13 mouse cellular contexts compared by ENCODE assay signal in the genomic region with DNA sequence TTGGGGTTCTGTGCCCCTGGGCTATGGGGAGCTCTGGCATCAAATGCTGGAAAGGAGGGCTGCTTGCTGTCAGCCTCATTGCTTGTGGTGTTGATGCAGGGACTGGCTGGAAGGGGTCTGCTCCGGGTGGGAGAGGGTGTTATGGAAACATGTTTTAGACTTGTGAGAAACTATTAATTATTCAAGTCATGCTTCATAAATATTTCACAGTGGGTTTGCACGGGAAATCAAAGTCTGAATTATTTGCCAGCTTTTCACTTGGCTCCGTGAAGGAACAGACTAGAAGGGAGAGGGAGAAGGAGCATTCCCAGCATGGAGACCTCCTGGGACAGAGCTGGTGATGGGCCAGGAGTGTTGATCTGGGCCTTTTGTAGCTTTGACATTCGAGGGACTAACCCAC.
DNase-seq lines count a peak whose midpoint lies in the region; ATAC-seq and TF ChIP-seq lines count a peak whose summit lies in the region.
"Had no signal": no experiment of that assay in that cellular context is flagged by ENCODE, and none has a peak within 500 bp of the region (broad histone marks: within the 10 kb centered on the region; RNA-seq: fewer than 3 reads in every experiment).

No protein-coding gene starts in this region.

- DNase-seq in heart, adult 2 months, result peak; percentile 39 to 43
- DNase-seq in heart, embryonic 10.5 days (ENCODE audit: low spot score), result no peak
- DNase-seq in midbrain, embryonic 14.5 days, result peak; percentile 74
- DNase-seq in midbrain, embryonic 11.5 days (ENCODE audit: low spot score, missing footprints), result no peak
- no peak for DNase-seq in thymus, postnatal 10 days (ENCODE audit: low spot score in 2 of 2)
- DNase-seq in liver, result no peak
- DNase-seq: cerebellum, adult 9-11 months; lung, postnatal 4 days; right cerebral cortex, postnatal 4 days; thymus, postnatal 36 days had no signal

- H3K27ac ChIP-seq in heart, adult 2 months, result no peak overlapping the region
- no peak overlapping the region for H3K27ac ChIP-seq in heart, embryonic 10.5 days
- H3K27ac ChIP-seq in midbrain, embryonic 14.5 days (replicated peaks; ENCODE audit: low read depth, low read length), result peak overlapping the region; percentile 70
- H3K27ac ChIP-seq in midbrain, embryonic 11.5 days (ENCODE audit: low read depth, low read length), result no peak overlapping the region
- H3K27ac ChIP-seq in hindbrain, embryonic 16.5 days (ENCODE audit: low read depth, low read length), result no peak overlapping the region
- H3K27ac ChIP-seq: intestine, embryonic 15.5 days; stomach, embryonic 15.5 days had no signal

- intact Hi-C loops in heart, adult 2 months (cut with DNase I), result no loop called here

- no peaks in the 10 kb centered on the region for H3K9me3 ChIP-seq in heart, embryonic 10.5 days
- H3K9me3 ChIP-seq in midbrain, embryonic 14.5 days (ENCODE audit: control insufficient read depth, low read length), result no peaks in the 10 kb centered on the region
- H3K9me3 ChIP-seq in midbrain, embryonic 11.5 days (ENCODE audit: control insufficient read depth, low read length), result no peaks in the 10 kb centered on the region
- no peaks in the 10 kb centered on the region for H3K9me3 ChIP-seq in hindbrain, embryonic 16.5 days (ENCODE audit: control insufficient read depth, low read length)
- H3K9me3 ChIP-seq: intestine, embryonic 15.5 days; stomach, embryonic 15.5 days had no signal

- H3K27me3 ChIP-seq in heart, adult 2 months (ENCODE audit: control insufficient read depth, insufficient read depth, low read length), result no peaks in the 10 kb centered on the region
- no peaks in the 10 kb centered on the region for H3K27me3 ChIP-seq in heart, embryonic 10.5 days (ENCODE audit: insufficient read depth, poor library complexity, severe bottlenecking)
- no peaks in the 10 kb centered on the region for H3K27me3 ChIP-seq in midbrain, embryonic 14.5 days (ENCODE audit: control insufficient read depth, insufficient read depth, low read length)
- H3K27me3 ChIP-seq in midbrain, embryonic 11.5 days (ENCODE audit: control insufficient read depth, insufficient read depth, low read length), result no peaks in the 10 kb centered on the region
- no peaks in the 10 kb centered on the region for H3K27me3 ChIP-seq in hindbrain, embryonic 16.5 days (replicated peaks; ENCODE audit: control insufficient read depth, insufficient read depth, low read length)
- H3K27me3 ChIP-seq: intestine, embryonic 15.5 days; stomach, embryonic 15.5 days had no signal

- H3K9ac ChIP-seq in heart, adult 2 months (ENCODE audit: low read depth, low read length), result no peak overlapping the region
- H3K9ac ChIP-seq in midbrain, embryonic 14.5 days (replicated peaks; ENCODE audit: low read length), result no peak overlapping the region
- no peak overlapping the region for H3K9ac ChIP-seq in midbrain, embryonic 11.5 days (ENCODE audit: low read length)
- H3K9ac ChIP-seq in hindbrain, embryonic 16.5 days (ENCODE audit: low read depth, low read length), result peak overlapping the region; percentile 11; the same call in 1 of the 2 replicates
- H3K9ac ChIP-seq: intestine, embryonic 15.5 days; stomach, embryonic 15.5 days had no signal

- WGBS in heart, adult 2 months, result 56% methylated on average over 4 of the region's 4 CpGs
- 58% methylated on average over 4 of the region's 4 CpGs for WGBS in heart, embryonic 10.5 days
- 27% methylated on average over 4 of the region's 4 CpGs for WGBS in midbrain, embryonic 14.5 days
- WGBS in midbrain, embryonic 11.5 days, result 53% methylated on average over 4 of the region's 4 CpGs
- WGBS in hindbrain, embryonic 16.5 days, result 21% methylated on average over 4 of the region's 4 CpGs

- no peaks in the 10 kb centered on the region for H3K79me2 ChIP-seq in heart, adult 2 months (replicated peaks; ENCODE audit: control insufficient read depth, insufficient read depth, low read length)

- peaks cover 2% of the 10 kb centered on the region; the same call in 1 of the 2 replicates for H3K4me1 ChIP-seq in heart, adult 2 months (ENCODE audit: control insufficient read depth, insufficient read depth, low read length)
- H3K4me1 ChIP-seq in heart, embryonic 10.5 days, result no peaks in the 10 kb centered on the region
- H3K4me1 ChIP-seq in midbrain, embryonic 14.5 days (ENCODE audit: control insufficient read depth, insufficient read depth, low read length), result peaks cover 15% of the 10 kb centered on the region
- no peaks in the 10 kb centered on the region for H3K4me1 ChIP-seq in midbrain, embryonic 11.5 days (ENCODE audit: control insufficient read depth, insufficient read depth, low read length)
- no peaks in the 10 kb centered on the region; the same call in 1 of the 2 replicates for H3K4me1 ChIP-seq in hindbrain, embryonic 16.5 days (ENCODE audit: control insufficient read depth, insufficient read depth, low read depth, low read length)
- H3K4me1 ChIP-seq: intestine, embryonic 15.5 days; stomach, embryonic 15.5 days had no signal

- H3K4me3 ChIP-seq in heart, adult 2 months, result no peak overlapping the region
- H3K4me3 ChIP-seq in heart, embryonic 10.5 days, result no peak overlapping the region
- H3K4me3 ChIP-seq in midbrain, embryonic 14.5 days (replicated peaks; ENCODE audit: low read depth, low read length), result no peak overlapping the region
- no peak overlapping the region for H3K4me3 ChIP-seq in midbrain, embryonic 11.5 days (ENCODE audit: low read depth, low read length)
- no peak overlapping the region for H3K4me3 ChIP-seq in hindbrain, embryonic 16.5 days (ENCODE audit: low read length)
- H3K4me3 ChIP-seq: intestine, embryonic 15.5 days; stomach, embryonic 15.5 days had no signal

- no peak overlapping the region for H3K4me2 ChIP-seq in midbrain, embryonic 14.5 days (ENCODE audit: low read length)
- no peak overlapping the region for H3K4me2 ChIP-seq in midbrain, embryonic 11.5 days
- no peak overlapping the region for H3K4me2 ChIP-seq in hindbrain, embryonic 16.5 days (ENCODE audit: low read length)
- H3K4me2 ChIP-seq: intestine, embryonic 15.5 days; stomach, embryonic 15.5 days had no signal

- no peak for TF ChIP-seq EP300 in heart, adult 2 months (IDR thresholded peaks at IDR 0.05; ENCODE audit: insufficient read depth, low read depth, low read length)

- ATAC-seq in midbrain, embryonic 14.5 days (ENCODE audit: low FRiP score, low TSS enrichment), result peak; percentile 50; the same call in 1 of the 2 replicates
- ATAC-seq in midbrain, embryonic 11.5 days (ENCODE audit: low FRiP score), result no peak
- ATAC-seq in hindbrain, embryonic 16.5 days, result peak; percentile 52; the same call in 1 of the 2 replicates
- ATAC-seq: intestine, embryonic 15.5 days had no signal

- TF ChIP-seq POLR2A in heart, adult 2 months (IDR thresholded peaks at IDR 0.05; ENCODE audit: insufficient read depth, low read depth, low read length), result no peak

- no peak for TF ChIP-seq CTCF in heart, adult 2 months (IDR thresholded peaks at IDR 0.05)

- H3K36me3 ChIP-seq in heart, adult 2 months (ENCODE audit: control insufficient read depth, insufficient read depth, low read length), result no peaks in the 10 kb centered on the region; the same call in 1 of the 2 replicates
- peaks cover 35% of the 10 kb centered on the region; the same call in 1 of the 2 replicates for H3K36me3 ChIP-seq in heart, embryonic 10.5 days
- peaks cover 6% of the 10 kb centered on the region; the same call in 1 of the 2 replicates for H3K36me3 ChIP-seq in midbrain, embryonic 14.5 days (ENCODE audit: control insufficient read depth, insufficient read depth, low read length)
- H3K36me3 ChIP-seq in midbrain, embryonic 11.5 days (ENCODE audit: control insufficient read depth, insufficient read depth, low read length), result no peaks in the 10 kb centered on the region
- H3K36me3 ChIP-seq in hindbrain, embryonic 16.5 days (ENCODE audit: control insufficient read depth, insufficient read depth, low read length), result peaks cover 3% of the 10 kb centered on the region; the same call in 1 of the 2 replicates
- H3K36me3 ChIP-seq: intestine, embryonic 15.5 days; stomach, embryonic 15.5 days had no signal

Comparison
In these comparisons a context has a peak if more than half of its experiments do, and no peak if none do; other contexts are left out.
1. DNase-seq: peak in heart, adult 2 months (2 of 2) and midbrain, embryonic 14.5 days (single experiment); none in heart, embryonic 10.5 days (single experiment), midbrain, embryonic 11.5 days (single experiment), thymus, postnatal 10 days (0 of 2) and liver (single experiment).